Mouse (Mus musculus) heart, postnatal 0 days (tissue): Measurements from ENCODE around the gene Specc1. TPM values are rescaled to one million over a fixed set of nuclear protein-coding genes. Genes with fewer than 3 reads are reported as not detected.

Experiments
- ATAC-seq: fragments of 200-750 bp; cut with Nextera tagmentation; 2 replicates; pipeline ENCODE4 v1.8.0; 2017; ENCODE audit warnings: low read depth, moderate number of reproducible peaks, moderate library complexity; ENCODE audit not compliant: insufficient read depth
- DNase-seq: peaks from one replicate; pipeline ENCODE4 v3.0.0-alpha.2; 2016; ENCODE audit warnings: low spot score
- H3K27ac ChIP-seq: fragments of 300-500 bp; sonication (generic); 2 replicates; pipeline ENCODE4 v1.5.1; 2014; ENCODE audit warnings: low read depth, mild to moderate bottlenecking
- H3K27me3 ChIP-seq: fragments of 300-500 bp; sonication (generic); 2 replicates; pipeline ENCODE4 v1.6.1; 2014; ENCODE audit warnings: low read length, mixed read lengths; ENCODE audit not compliant: control insufficient read depth, insufficient read depth
- H3K36me3 ChIP-seq: fragments of 300-500 bp; sonication (generic); replicated peaks from 2 replicates; pipeline ENCODE4 v1.6.1; 2014; ENCODE audit warnings: low read length, mixed read lengths; ENCODE audit not compliant: control insufficient read depth, insufficient read depth
- H3K4me1 ChIP-seq: fragments of 300-500 bp; sonication (generic); 2 replicates; pipeline ENCODE4 v1.6.1; 2014; ENCODE audit warnings: antibody characterized with exemption; ENCODE audit not compliant: control insufficient read depth, insufficient read depth
- H3K4me2 ChIP-seq: fragments of 300-500 bp; sonication (generic); 2 replicates; pipeline ENCODE4 v1.6.1; 2014; ENCODE audit warnings: low read depth, mild to moderate bottlenecking, low read length, moderate library complexity
- H3K4me3 ChIP-seq: fragments of 300-500 bp; sonication (generic); 2 replicates; pipeline ENCODE4 v1.5.1; 2014; ENCODE audit warnings: low read depth, low read length
- H3K9ac ChIP-seq: fragments of 300-500 bp; sonication (generic); replicated peaks from 2 replicates; pipeline ENCODE4 v1.6.1; 2014; ENCODE audit warnings: low read depth, low read length, mixed read lengths
- H3K9me3 ChIP-seq: fragments of 300-500 bp; sonication (generic); replicated peaks from 2 replicates; pipeline ENCODE4 v1.6.1; 2016; ENCODE audit warnings: low read length; ENCODE audit not compliant: control insufficient read depth
- CTCF ChIP-seq: IDR thresholded peaks from 2 replicates; pipeline ENCODE4 v1.5.1; 2016; ENCODE audit warnings: antibody characterized with exemption, control low read depth, low read depth
- EP300 ChIP-seq: IDR thresholded peaks from 2 replicates; pipeline ENCODE4 v1.6.1; 2016; ENCODE audit warnings: antibody characterized with exemption, low read depth
- WGBS: fragments of 180-500 bp; shearing (Covaris S2); extraction: QIAGEN DNeasy Blood & Tissue Kit; methylation state at CpG from one replicate; pipeline ENCODE4 v1.1.7; 2014; 5-methylcytosine and 5-hydroxymethylcytosine counted together
- polyA plus RNA-seq: library from polyadenylated mRNA; unstranded; fragments of >200 nt; fragmentation: Nextera tagmentation; extraction: Ambion mirVana; gene quantifications from 2 replicates; pipeline ENCODE4 v1.2.1, GENCODE M21; 2015
- total RNA-seq: library from RNA; depleted of rRNA; stranded (reverse); fragments of >200 nt; gene quantifications from 2 replicates; pipeline ENCODE4 v1.2.3, GENCODE M21; 2014; ENCODE audit warnings: low replicate concordance; rRNA removed

The Specc1 gene
- total RNA-seq (5.8 and 8.4 TPM in 2 replicates), polyA plus RNA-seq (4.7 and 5.2 TPM in 2 replicates)

- ATAC-seq (peak; percentile 92), DNase-seq (peak; percentile 74)
- Histone ChIP-seq H3K27me3 (peaks cover 22% of the 10 kb centered on the region), H3K27ac (no peak within 1 kb of the TSS), H3K36me3 (no peaks in the 10 kb centered on the region), H3K4me3 (peak within 1 kb of the TSS; percentile 63), H3K9ac (no peak within 1 kb of the TSS), H3K4me2 (peak within 1 kb of the TSS; percentile 97), H3K4me1 (peaks cover 4% of the 10 kb centered on the region; the same call in 1 of the 2 replicates), H3K9me3 (no peaks in the 10 kb centered on the region)
- WGBS: under 1% methylated on average over 51 of the region's 58 CpGs
- peak; percentile 80 for TF ChIP-seq CTCF
- no peak for TF ChIP-seq EP300
Measured at GRCm38 (mm10) chr11:61956572-61957295, at the start of gene Specc1. Gene Specc1 (plus strand): TSS chr11:61956763.

DNA sequence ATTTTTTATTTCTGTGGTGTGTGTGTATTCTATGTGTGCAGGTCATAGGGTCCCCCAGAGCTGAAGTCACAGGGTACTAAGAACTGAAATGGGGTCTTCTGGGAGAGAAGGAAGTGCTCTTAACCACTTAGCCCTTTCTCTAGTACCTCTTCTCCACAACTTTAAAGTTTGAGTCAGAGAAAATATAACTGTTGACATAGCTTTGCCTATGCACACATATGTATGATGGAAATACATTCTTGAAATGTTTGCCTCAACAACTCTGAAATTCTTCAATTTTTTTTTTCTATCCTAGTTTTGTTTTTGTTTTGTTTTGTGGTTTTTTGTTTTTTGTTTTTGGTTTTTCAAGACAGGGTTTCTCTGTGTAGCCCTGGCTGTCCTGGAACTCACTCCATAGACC, 48.2 kb upstream of the Specc1 start:
- no peak overlapping the region for H3K4me3 ChIP-seq
- H3K36me3 ChIP-seq: peaks cover 53% of the 10 kb centered on the region
- no peaks in the 10 kb centered on the region for H3K4me1 ChIP-seq
- DNase-seq (no peak), ATAC-seq (no peak)
- H3K27ac ChIP-seq: no peak overlapping the region
- TF ChIP-seq CTCF: no peak
- no peak for TF ChIP-seq EP300
- H3K9me3 ChIP-seq: no peaks in the 10 kb centered on the region
- no peak overlapping the region for H3K9ac ChIP-seq
- H3K4me2 ChIP-seq: no peak overlapping the region
- no peaks in the 10 kb centered on the region for H3K27me3 ChIP-seq

DNA sequence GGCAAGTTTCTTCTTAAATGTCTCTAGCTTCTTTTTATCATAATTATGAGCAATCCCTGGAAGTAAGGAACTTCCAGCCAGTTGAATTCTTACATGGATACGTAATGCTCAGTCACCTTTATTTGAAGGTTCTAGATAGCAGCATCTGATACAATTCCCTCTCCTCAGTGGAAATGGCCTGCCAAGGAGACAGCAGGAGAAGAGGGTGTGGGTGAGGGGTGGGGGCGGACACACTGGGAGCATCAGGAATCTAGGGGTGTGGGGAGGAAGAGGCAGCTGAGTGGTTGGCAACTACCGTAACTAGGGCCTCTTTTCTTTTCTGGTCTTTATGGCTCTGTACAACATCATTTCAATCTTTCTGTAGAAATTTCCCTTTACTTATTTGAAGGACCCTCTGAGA, 36.9 kb upstream of the Specc1 start:
- H3K4me2 ChIP-seq: no peak overlapping the region
- no peak for DNase-seq
- H3K36me3 ChIP-seq: peaks cover 28% of the 10 kb centered on the region
- H3K9me3 ChIP-seq: no peaks in the 10 kb centered on the region
- no peaks in the 10 kb centered on the region for H3K27me3 ChIP-seq
- WGBS: 91% methylated on average over 3 of the region's 3 CpGs
- TF ChIP-seq EP300 (no peak), CTCF (no peak)
- no peak for ATAC-seq
- H3K4me3 ChIP-seq: no peak overlapping the region
- H3K27ac ChIP-seq: no peak overlapping the region
- H3K9ac ChIP-seq: no peak overlapping the region
- peaks cover 18% of the 10 kb centered on the region for H3K4me1 ChIP-seq

GRCm38 (mm10) chr11:61923309-61923708, 33.3 kb upstream of the Specc1 start:
- 38% methylated on average over 1 of the region's 1 CpGs for WGBS
- ATAC-seq (no peak), DNase-seq (no peak)
- Histone ChIP-seq H3K36me3 (peaks cover 8% of the 10 kb centered on the region; the same call in 1 of the 2 replicates), H3K4me1 (peaks cover 18% of the 10 kb centered on the region), H3K27ac (no peak overlapping the region), H3K4me3 (no peak overlapping the region), H3K9me3 (no peaks in the 10 kb centered on the region), H3K27me3 (no peaks in the 10 kb centered on the region), H3K9ac (no peak overlapping the region), H3K4me2 (no peak overlapping the region)
- TF ChIP-seq CTCF (no peak), EP300 (no peak)

GRCm38 (mm10) chr11:61929323-61930097, 27.1 kb upstream of the Specc1 start:
- ATAC-seq (peak; percentile 33), DNase-seq (no peak)
- TF ChIP-seq CTCF: no peak
- no peak for TF ChIP-seq EP300
- no peaks in the 10 kb centered on the region for H3K9me3 ChIP-seq
- H3K4me3 ChIP-seq: peak overlapping the region; percentile 90
- 1% methylated on average over 44 of the region's 47 CpGs for WGBS
- H3K27ac ChIP-seq: peak overlapping the region; percentile 93
- H3K27me3 ChIP-seq: no peaks in the 10 kb centered on the region
- H3K9ac ChIP-seq: peak overlapping the region; percentile 90
- H3K4me2 ChIP-seq: peak overlapping the region; percentile 69
- no peaks in the 10 kb centered on the region for H3K36me3 ChIP-seq
- peaks cover 10% of the 10 kb centered on the region for H3K4me1 ChIP-seq
